Mouse (Mus musculus): ENCODE measurements at regions not wholly inside any gene's neighbourhood (a gene's known extent, or its start where the extent isn't known, plus 50 kb on each side); places are given as distances from the start of the nearest gene placed in this dataset.

DNA sequence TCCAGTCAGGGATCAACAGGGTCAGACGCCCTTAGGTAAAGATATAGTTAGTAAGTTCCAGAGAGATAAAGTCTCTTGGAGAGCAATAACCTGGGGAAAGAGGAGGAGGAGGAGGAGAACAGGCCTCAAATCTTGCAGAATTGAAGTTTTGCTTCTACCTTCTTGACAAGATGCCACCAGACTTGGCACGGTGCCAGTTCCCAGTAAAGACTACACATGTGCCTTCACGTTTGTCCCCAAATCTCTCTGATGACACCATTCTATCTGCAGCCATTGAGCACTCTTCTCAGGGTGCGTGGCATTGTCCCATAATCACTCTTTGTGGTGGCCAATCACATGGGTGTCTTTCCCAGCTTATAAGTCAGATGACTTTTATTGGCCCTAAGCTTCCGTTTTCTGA lies 64.3 kb downstream of the Cartpt start:
- WGBS, result 82% methylated on average over 5 of the region's 5 CpGs
- TF ChIP-seq POLR2A (IDR thresholded peaks at IDR 0.05; ENCODE audit: borderline replicate concordance, extremely low read depth, insufficient read depth, insufficient read length), result no peak
- H3K36me3 ChIP-seq (ENCODE audit: control insufficient read depth, insufficient read depth, low read length), result no peaks in the 10 kb centered on the region

DNA sequence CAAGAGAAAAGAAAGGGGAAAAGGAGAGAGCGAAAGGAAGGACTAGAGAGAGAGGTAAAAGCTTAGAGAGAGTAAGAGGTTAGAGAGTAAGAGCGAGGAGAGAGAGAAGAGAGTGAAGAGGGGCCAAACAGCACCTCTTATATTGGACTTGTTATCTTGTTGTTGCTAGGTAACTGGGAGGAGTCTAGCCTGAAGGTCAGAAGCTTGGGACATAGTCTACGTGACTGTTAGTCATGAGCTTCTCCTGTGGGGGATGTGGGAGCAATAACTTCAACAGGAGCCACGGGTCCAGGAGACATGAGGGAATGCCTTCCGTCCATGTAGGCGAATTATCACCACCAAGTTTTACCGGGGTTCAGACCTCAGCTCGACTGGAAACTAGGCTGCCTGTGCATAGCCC lies 65.4 kb downstream of the Cartpt start:
- H3K9me3 ChIP-seq (ENCODE audit: control insufficient read depth, low read length), result 0 out of 2 replicates have a peak, but pooled peaks cover 9% of the 10 kb centered on the region
- 91% methylated on average over 8 of the region's 8 CpGs for WGBS
- ATAC-seq (ENCODE audit: low FRiP score, low read depth) (no peak), DNase-seq (ENCODE audit: low spot score) (no peak)
- H3K4me2 ChIP-seq (replicated peaks; ENCODE audit: low read depth, low read length, severe bottlenecking), result no peak overlapping the region
- H3K4me3 ChIP-seq (replicated peaks; ENCODE audit: low read length), result no peak overlapping the region
- no peaks in the 10 kb centered on the region for H3K27me3 ChIP-seq (ENCODE audit: control insufficient read depth, insufficient read depth, low read length)
- H3K36me3 ChIP-seq (ENCODE audit: control insufficient read depth, insufficient read depth, low read length), result no peaks in the 10 kb centered on the region
- no peak overlapping the region for H3K9ac ChIP-seq (ENCODE audit: low read depth, low read length, severe bottlenecking)
- TF ChIP-seq POLR2A (IDR thresholded peaks at IDR 0.05; ENCODE audit: borderline replicate concordance, extremely low read depth, insufficient read depth, insufficient read length), result no peak
- peaks cover 7% of the 10 kb centered on the region for H3K4me1 ChIP-seq (ENCODE audit: control insufficient read depth, insufficient read depth, low read length)
- H3K27ac ChIP-seq (replicated peaks; ENCODE audit: low read depth, low read length), result no peak overlapping the region

More for the DNA sequence above, 64.3 kb downstream of the Cartpt start:
- Histone ChIP-seq H3K4me2 (replicated peaks; ENCODE audit: low read depth, low read length, severe bottlenecking) (no peak overlapping the region), H3K27ac (replicated peaks; ENCODE audit: low read depth, low read length) (no peak overlapping the region), H3K4me1 (ENCODE audit: control insufficient read depth, insufficient read depth, low read length) (peaks cover 7% of the 10 kb centered on the region), H3K27me3 (ENCODE audit: control insufficient read depth, insufficient read depth, low read length) (no peaks in the 10 kb centered on the region), H3K9me3 (ENCODE audit: control insufficient read depth, low read length) (0 out of 2 replicates have a peak, but pooled peaks cover 9% of the 10 kb centered on the region), H3K4me3 (replicated peaks; ENCODE audit: low read length) (no peak overlapping the region), H3K9ac (ENCODE audit: low read depth, low read length, severe bottlenecking) (no peak overlapping the region)
- ATAC-seq (ENCODE audit: low FRiP score, low read depth), result no peak
- DNase-seq (ENCODE audit: low spot score), result no peak

DNA sequence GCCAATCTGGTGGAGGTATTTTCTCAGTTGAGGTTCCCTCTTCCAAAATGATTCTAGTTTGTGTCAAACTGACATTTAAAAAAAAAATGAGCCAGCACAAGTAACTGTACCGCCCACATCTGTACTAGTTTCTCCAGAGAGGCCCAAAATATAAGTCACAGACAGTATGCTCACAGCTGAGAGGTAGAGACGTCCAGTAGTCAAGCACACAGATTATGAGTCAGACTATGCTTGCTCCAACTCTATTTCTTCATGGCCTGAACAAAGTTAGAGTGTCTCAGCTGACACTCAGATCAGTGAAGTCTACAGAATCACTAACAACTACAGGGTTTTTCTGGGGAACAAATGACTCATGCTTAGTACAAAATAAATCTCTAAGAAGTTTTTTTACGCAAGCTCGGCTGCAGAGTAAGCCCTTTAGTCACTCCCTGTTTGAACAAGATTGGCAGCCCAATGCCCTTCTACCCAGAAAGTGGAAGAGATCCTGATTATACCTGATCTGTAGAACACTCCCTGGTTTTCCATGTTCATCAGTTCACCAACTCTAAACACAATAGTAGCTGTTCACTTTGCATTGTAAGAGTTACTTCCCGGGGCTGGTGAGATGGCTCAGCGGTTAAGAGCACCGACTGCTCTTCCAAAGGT lies 70.7 kb downstream of the Cartpt start:
- Histone ChIP-seq H3K9ac (ENCODE audit: low read depth, low read length, severe bottlenecking) (no peak overlapping the region), H3K4me2 (replicated peaks; ENCODE audit: low read depth, low read length, severe bottlenecking) (no peak overlapping the region), H3K27ac (replicated peaks; ENCODE audit: low read depth, low read length) (no peak overlapping the region), H3K36me3 (ENCODE audit: control insufficient read depth, insufficient read depth, low read length) (no peaks in the 10 kb centered on the region), H3K27me3 (ENCODE audit: control insufficient read depth, insufficient read depth, low read length) (no peaks in the 10 kb centered on the region), H3K4me3 (replicated peaks; ENCODE audit: low read length) (no peak overlapping the region), H3K4me1 (ENCODE audit: control insufficient read depth, insufficient read depth, low read length) (no peaks in the 10 kb centered on the region), H3K9me3 (ENCODE audit: control insufficient read depth, low read length) (0 out of 2 replicates have a peak, but pooled peaks cover 9% of the 10 kb centered on the region)
- DNase-seq (ENCODE audit: low spot score) (no peak), ATAC-seq (ENCODE audit: low FRiP score, low read depth) (no peak)
- WGBS, result 90% methylated on average over 7 of the region's 7 CpGs
- TF ChIP-seq POLR2A (IDR thresholded peaks at IDR 0.05; ENCODE audit: borderline replicate concordance, extremely low read depth, insufficient read depth, insufficient read length), result no peak

DNA sequence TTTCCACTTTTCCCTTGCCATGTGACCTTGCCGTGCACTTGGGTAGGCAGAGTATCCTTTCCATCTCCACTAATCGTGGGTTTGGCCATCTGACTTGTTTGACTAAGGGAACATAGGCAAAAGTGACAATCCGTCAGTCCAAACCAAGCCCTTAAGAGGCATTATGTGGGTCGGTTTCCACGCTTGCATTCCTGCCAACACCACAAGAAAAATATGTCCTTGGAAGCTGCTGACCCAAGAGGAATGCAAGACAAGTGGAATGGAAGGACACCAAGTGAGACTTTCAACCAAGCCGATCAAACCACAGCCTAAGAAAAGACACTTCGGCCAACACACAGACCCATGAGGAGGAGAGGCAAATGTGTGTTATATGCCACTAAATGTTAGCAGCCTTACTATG lies 73.3 kb downstream of the Cartpt start:
- no peaks in the 10 kb centered on the region for H3K36me3 ChIP-seq (ENCODE audit: control insufficient read depth, insufficient read depth, low read length)
- H3K27me3 ChIP-seq (ENCODE audit: control insufficient read depth, insufficient read depth, low read length), result no peaks in the 10 kb centered on the region
- 87% methylated on average over 7 of the region's 7 CpGs for WGBS
- no peak overlapping the region for H3K4me2 ChIP-seq (replicated peaks; ENCODE audit: low read depth, low read length, severe bottlenecking)
- no peaks in the 10 kb centered on the region for H3K4me1 ChIP-seq (ENCODE audit: control insufficient read depth, insufficient read depth, low read length)
- no peak for TF ChIP-seq POLR2A (IDR thresholded peaks at IDR 0.05; ENCODE audit: borderline replicate concordance, extremely low read depth, insufficient read depth, insufficient read length)
- no peak overlapping the region for H3K4me3 ChIP-seq (replicated peaks; ENCODE audit: low read length)
- ATAC-seq (ENCODE audit: low FRiP score, low read depth) (no peak), DNase-seq (ENCODE audit: low spot score) (no peak)
- H3K9me3 ChIP-seq (ENCODE audit: control insufficient read depth, low read length), result no peaks in the 10 kb centered on the region
- H3K9ac ChIP-seq (ENCODE audit: low read depth, low read length, severe bottlenecking), result no peak overlapping the region
- H3K27ac ChIP-seq (replicated peaks; ENCODE audit: low read depth, low read length), result no peak overlapping the region

DNA sequence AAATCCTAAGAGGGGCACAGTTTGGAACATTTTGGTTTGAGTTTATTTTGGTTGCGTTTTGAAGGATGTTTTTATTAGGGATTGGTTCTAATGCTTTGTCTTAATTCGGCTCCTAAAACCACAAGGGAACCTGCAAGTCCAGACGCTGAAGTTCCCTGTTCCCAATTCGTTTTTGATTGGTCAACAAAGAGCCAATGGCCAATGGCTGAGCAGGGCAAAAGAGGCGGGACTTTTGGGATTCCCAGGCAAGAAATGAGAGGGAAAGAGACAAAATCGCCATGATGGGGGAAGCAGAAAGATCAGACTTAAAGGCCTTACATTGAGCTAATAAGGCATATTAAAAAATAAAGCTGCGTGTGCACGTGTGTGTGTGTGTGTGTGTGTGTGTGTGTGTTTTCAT lies 76.3 kb downstream of the Cartpt start:
- no peak for TF ChIP-seq POLR2A (IDR thresholded peaks at IDR 0.05; ENCODE audit: borderline replicate concordance, extremely low read depth, insufficient read depth, insufficient read length)
- ATAC-seq (ENCODE audit: low FRiP score, low read depth), result no peak
- WGBS, result 70% methylated on average over 8 of the region's 8 CpGs

More for the DNA sequence above, 76.3 kb downstream of the Cartpt start:
- Histone ChIP-seq H3K9me3 (ENCODE audit: control insufficient read depth, low read length) (no peaks in the 10 kb centered on the region), H3K4me3 (replicated peaks; ENCODE audit: low read length) (no peak overlapping the region), H3K4me2 (replicated peaks; ENCODE audit: low read depth, low read length, severe bottlenecking) (no peak overlapping the region), H3K27me3 (ENCODE audit: control insufficient read depth, insufficient read depth, low read length) (no peaks in the 10 kb centered on the region), H3K27ac (replicated peaks; ENCODE audit: low read depth, low read length) (no peak overlapping the region), H3K36me3 (ENCODE audit: control insufficient read depth, insufficient read depth, low read length) (no peaks in the 10 kb centered on the region), H3K4me1 (ENCODE audit: control insufficient read depth, insufficient read depth, low read length) (no peaks in the 10 kb centered on the region), H3K9ac (ENCODE audit: low read depth, low read length, severe bottlenecking) (no peak overlapping the region)
- no peak for DNase-seq (ENCODE audit: low spot score)

Measured in limb, embryonic 14.5 days (tissue).